Mouse (Mus musculus): Measurements from ENCODE around the gene Treml2.

GRCm38 (mm10) chr17:48275736-48276135, 23.6 kb upstream of the Treml2 start:
- TF ChIP-seq POLR2A (IDR thresholded peaks at IDR 0.05; ENCODE audit: insufficient read depth, low read length) (no peak), CTCF (IDR thresholded peaks at IDR 0.05; ENCODE audit: low read depth, low read length) (no peak), EP300 (IDR thresholded peaks at IDR 0.05; ENCODE audit: insufficient read depth, low read depth, low read length) (no peak)
